Mouse (Mus musculus) mouse trophoblast stem cell (cell line): Measurements from ENCODE around the gene Mcam.
"Not testable (repeated sequence)": the region's sequence is repeated elsewhere in the genome, so short reads cannot be mapped to it uniquely, and the experiment has no call there.

ENCODE experiments used
- in situ Hi-C, 2 experiments: fragments of 300-500 bp; cut with MseI, MboI; formaldehyde crosslinking; loops; 2 replicates in 1 of 2; 3 replicates in 1 of 2; pipeline ENCODE4 v1.15.1; 2025

Gene Mcam

GRCm38 (mm10) chr9:44108269-44109055, 25.8 kb upstream of the Mcam start:
- in situ Hi-C loops, result no loop called here

- in situ Hi-C loops, result no loop called here
These were observed 24.7 kb upstream of the Mcam start for GRCm38 (mm10) chr9:44109360-44110095.

- in situ Hi-C loops, result not testable (repeated sequence)
These were observed 22.4 kb upstream of the Mcam start for GRCm38 (mm10) chr9:44111909-44112308.

GRCm38 (mm10) chr9:44113105-44113789, 21.0 kb upstream of the Mcam start, which contains the start of the genes Gm49380 and Rnf26:
Gm49380 (minus strand) TSS chr9:44113500.
Rnf26 (minus strand) TSS chr9:44113517.
- in situ Hi-C loops, result no loop called here

GRCm38 (mm10) chr9:44114453-44114852, 19.8 kb upstream of the Mcam start:
- in situ Hi-C loops, result no loop called here

- in situ Hi-C loops, result no loop called here
These were observed 18.7 kb upstream of the Mcam start for GRCm38 (mm10) chr9:44115599-44115998.

- in situ Hi-C loops, result no loop called here
These were observed 18.1 kb upstream of the Mcam start for GRCm38 (mm10) chr9:44116182-44116581.

GRCm38 (mm10) chr9:44119011-44119410, 15.3 kb upstream of the Mcam start:
- in situ Hi-C loops, result no loop called here

- in situ Hi-C loops, result no loop called here
These were observed 14.3 kb upstream of the Mcam start for GRCm38 (mm10) chr9:44119948-44120465.

GRCm38 (mm10) chr9:44124317-44124716, 10.0 kb upstream of the Mcam start:
- in situ Hi-C loops, result no loop called here

- in situ Hi-C loops, result no loop called here
These were observed 9.2 kb upstream of the Mcam start for GRCm38 (mm10) chr9:44125026-44125425.

GRCm38 (mm10) chr9:44125546-44126428, 8.5 kb upstream of the Mcam start:
- in situ Hi-C loops, result no loop called here

GRCm38 (mm10) chr9:44126746-44127145, 7.5 kb upstream of the Mcam start:
- in situ Hi-C loops, result no loop called here

GRCm38 (mm10) chr9:44127351-44127801, 6.9 kb upstream of the Mcam start:
- in situ Hi-C loops, result no loop called here

GRCm38 (mm10) chr9:44129633-44130032, 4.6 kb upstream of the Mcam start:
- in situ Hi-C loops, result no loop called here

- in situ Hi-C loops, result no loop called here
These were observed 4.2 kb upstream of the Mcam start for GRCm38 (mm10) chr9:44130034-44130433.

- in situ Hi-C loops, result no loop called here
These were observed 3.5 kb upstream of the Mcam start for GRCm38 (mm10) chr9:44130581-44131275.

GRCm38 (mm10) chr9:44131276-44131590, 3.0 kb upstream of the Mcam start:
- in situ Hi-C loops, result no loop called here

GRCm38 (mm10) chr9:44132200-44132599, 2.1 kb upstream of the Mcam start:
- in situ Hi-C loops, result no loop called here

GRCm38 (mm10) chr9:44133287-44133686, 982 bp upstream of the Mcam start:
- in situ Hi-C loops, result no loop called here
